8 mouse cellular contexts compared by ENCODE assay signal in genomic region chr2:71529511-71530351, GRCm38 (mm10). TPM values are rescaled to one million over a fixed set of nuclear protein-coding genes. Genes with fewer than 3 reads are reported as not detected.
DNase-seq lines count a peak whose midpoint lies in the region; ATAC-seq and TF ChIP-seq lines count a peak whose summit lies in the region.

No protein-coding gene starts in this region.

- DNase-seq in adrenal gland, adult (ENCODE audit: inconsistent age in 2 of 2, low spot score in 1 of 2), result peak; percentile 87 to 93
- peak; percentile 85 for DNase-seq in fibroblast of lung, adult 2 months (ENCODE audit: low read depth)
- peak; percentile 87 for DNase-seq in kidney, postnatal 14 days
- DNase-seq in lung, postnatal 25 days (ENCODE audit: low spot score), result peak; percentile 50
- DNase-seq in right cerebral cortex, postnatal 10 days (ENCODE audit: low spot score in 2 of 2), result peak; percentile 81 to 83
- no peak for DNase-seq in layer of hippocampus, adult 11-12 months (ENCODE audit: low spot score)

- ATAC-seq in heart, embryonic 16.5 days (replicated peaks; ENCODE audit: extremely low read depth, insufficient read depth, low FRiP score), result peak; percentile 91

- WGBS in heart, embryonic 16.5 days, result under 1% methylated on average over 56 of the region's 60 CpGs

- no peak for TF ChIP-seq CTCF in E14TG2a.4 (conservative IDR thresholded peaks at IDR 0.05; ENCODE audit: low read length)

- H3K27me3 ChIP-seq in E14TG2a.4 (ENCODE audit: insufficient read depth, low read length), result peaks cover 98% of the 10 kb centered on the region
- peaks cover 96% of the 10 kb centered on the region for H3K27me3 ChIP-seq in heart, embryonic 16.5 days (ENCODE audit: control insufficient read depth, insufficient read depth, low read length)

- H3K9ac ChIP-seq in heart, embryonic 16.5 days (ENCODE audit: low read length), result peak overlapping the region; percentile 51

- H3K4me2 ChIP-seq in heart, embryonic 16.5 days (ENCODE audit: low read depth, low read length), result peak overlapping the region; percentile 97

- H3K27ac ChIP-seq in heart, embryonic 16.5 days (ENCODE audit: low read length), result no peak overlapping the region

- no peaks in the 10 kb centered on the region for H3K9me3 ChIP-seq in E14TG2a.4 (ENCODE audit: low read length)
- H3K9me3 ChIP-seq in heart, embryonic 16.5 days (replicated peaks; ENCODE audit: control insufficient read depth, low read length), result no peaks in the 10 kb centered on the region

- peaks cover 81% of the 10 kb centered on the region for H3K4me1 ChIP-seq in E14TG2a.4 (replicated peaks; ENCODE audit: low read depth, low read length)
- H3K4me1 ChIP-seq in heart, embryonic 16.5 days (ENCODE audit: control insufficient read depth, insufficient read depth, low read length), result peaks cover 22% of the 10 kb centered on the region

- peak overlapping the region; percentile 83 for H3K4me3 ChIP-seq in E14TG2a.4 (replicated peaks; ENCODE audit: low read length)
- H3K4me3 ChIP-seq in heart, embryonic 16.5 days (ENCODE audit: low read length), result peak overlapping the region; percentile 59

- no peaks in the 10 kb centered on the region for H3K36me3 ChIP-seq in E14TG2a.4 (ENCODE audit: insufficient read depth, low read length)
- H3K36me3 ChIP-seq in heart, embryonic 16.5 days (ENCODE audit: control insufficient read depth, insufficient read depth), result no peaks in the 10 kb centered on the region

RNA-seq across cellular contexts. Expression of gene Dlx1, which starts 1.8 kb away (rescaled TPM):
- 0.15 and 0.29 TPM in 2 replicates for polyA plus RNA-seq in heart, embryonic 16.5 days (2015; fragmentation: Nextera tagmentation; extraction: Ambion mirVana)

RNA-seq across cellular contexts. Expression of gene Dlx2, which starts 16.8 kb away (rescaled TPM):
- 0.11 TPM in 1 of 2 replicates, not detected in the other for polyA plus RNA-seq in heart, embryonic 16.5 days (2015; fragmentation: Nextera tagmentation; extraction: Ambion mirVana)
